Mouse (Mus musculus) liver, adult 2 months (tissue): ENCODE measurements at regions not wholly inside any gene's neighbourhood (a gene's known extent, or its start where the extent isn't known, plus 50 kb on each side); places are given as distances from the start of the nearest gene placed in this dataset.

ENCODE experiments used
- DNase-seq: peaks from one replicate; pipeline ENCODE4 v3.0.0-alpha.2; 2011; ENCODE audit warnings: low read depth, low spot score; ENCODE audit errors: extremely low read depth
- H3K27ac ChIP-seq: fragments of 200-500 bp; replicated peaks from 2 replicates; pipeline ENCODE4 v1.5.1; 2012; ENCODE audit warnings: low read depth, mild to moderate bottlenecking, control low read depth, inconsistent platforms, low read length; ENCODE audit not compliant: insufficient read depth
- H3K27me3 ChIP-seq: fragments of 200-500 bp; 2 replicates; pipeline ENCODE4 v1.6.1; 2012; ENCODE audit warnings: mild to moderate bottlenecking, moderate library complexity, low read length, inconsistent platforms; ENCODE audit not compliant: control insufficient read depth, insufficient read depth
- H3K36me3 ChIP-seq: fragments of 200-500 bp; 2 replicates; pipeline ENCODE4 v1.6.1; 2012; ENCODE audit warnings: low read length, inconsistent platforms; ENCODE audit not compliant: control insufficient read depth, insufficient read depth
- H3K4me1 ChIP-seq: fragments of 200-500 bp; 2 replicates; pipeline ENCODE4 v1.6.1; 2011; ENCODE audit warnings: low read length; ENCODE audit not compliant: control insufficient read depth, insufficient read depth
- H3K4me3 ChIP-seq: fragments of 200-500 bp; 2 replicates; pipeline ENCODE4 v1.5.1; 2011; ENCODE audit warnings: low read depth, mild to moderate bottlenecking, control low read depth, low read length, moderate library complexity; ENCODE audit not compliant: insufficient read depth
- H3K79me2 ChIP-seq: fragments of 200-500 bp; 2 replicates; pipeline ENCODE4 v1.6.1; 2012; ENCODE audit warnings: inconsistent platforms, mild to moderate bottlenecking, low read length, moderate library complexity; ENCODE audit not compliant: control insufficient read depth, insufficient read depth
- H3K9ac ChIP-seq: fragments of 200-500 bp; 2 replicates; pipeline ENCODE4 v1.6.1; 2012; ENCODE audit warnings: low read depth, mild to moderate bottlenecking, control low read depth, inconsistent platforms, low read length
- CTCF ChIP-seq: fragments of 200-500 bp; IDR thresholded peaks from 2 replicates; pipeline ENCODE4 v1.5.1; 2011; ENCODE audit warnings: low read depth, low read length, control low read depth
- POLR2A ChIP-seq: fragments of 200-500 bp; IDR thresholded peaks from 2 replicates; pipeline ENCODE4 v1.6.1; 2011; ENCODE audit warnings: low read length, control low read depth; ENCODE audit not compliant: insufficient read depth; ENCODE audit errors: extremely low read depth
- WGBS: fragments of 180-500 bp; shearing (Covaris S2); methylation state at CpG from one replicate; pipeline ENCODE4 v1.1.7; 2018; 5-methylcytosine and 5-hydroxymethylcytosine counted together

DNA sequence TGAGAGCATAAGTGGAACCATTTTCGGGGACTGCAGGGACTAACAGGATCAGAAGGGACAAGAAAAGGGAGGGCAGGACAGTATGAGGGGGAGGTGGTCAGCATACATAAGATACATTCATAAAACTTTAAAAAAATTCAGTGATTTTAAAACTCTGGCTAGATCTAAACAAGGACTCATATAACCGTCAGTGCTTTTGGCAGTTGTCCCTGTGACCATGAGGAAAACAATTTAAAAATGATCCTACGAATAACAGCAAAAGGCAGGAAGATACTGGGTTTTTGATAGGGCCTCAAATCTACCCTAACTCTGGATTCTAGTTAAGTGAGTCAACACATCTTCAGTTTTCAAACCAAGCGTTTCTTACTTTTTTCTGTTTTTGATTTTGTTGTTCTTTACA, 106.9 kb upstream of the Eif4g2 start:
- H3K36me3 ChIP-seq, result no peaks in the 10 kb centered on the region
- no peak overlapping the region for H3K4me3 ChIP-seq
- no peaks in the 10 kb centered on the region for H3K4me1 ChIP-seq
- 89% methylated on average over 4 of the region's 4 CpGs for WGBS
- TF ChIP-seq POLR2A (no peak), CTCF (no peak)
- no peak overlapping the region for H3K27ac ChIP-seq
- H3K9ac ChIP-seq, result no peak overlapping the region
- DNase-seq, result no peak
- H3K79me2 ChIP-seq, result no peaks in the 10 kb centered on the region
- no peaks in the 10 kb centered on the region for H3K27me3 ChIP-seq

DNA sequence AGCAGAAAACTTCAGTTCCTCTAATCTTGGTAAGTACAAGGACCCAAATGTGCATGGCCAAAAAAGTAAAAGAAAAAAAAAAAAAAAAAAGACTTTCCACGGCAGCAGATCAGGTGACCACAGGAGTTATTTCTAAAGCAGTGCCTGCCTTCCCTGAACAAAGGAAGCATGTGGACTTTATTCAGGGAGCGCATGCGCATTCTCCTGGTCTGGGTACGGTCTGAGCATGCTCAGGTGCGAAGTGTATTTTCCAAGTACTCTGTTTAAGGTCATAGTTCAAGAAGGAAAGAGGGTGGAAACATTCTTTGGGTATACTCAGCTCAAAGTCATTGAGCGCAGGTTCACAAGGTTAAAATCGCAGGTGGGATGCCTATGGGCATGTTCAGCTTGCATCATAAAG, 103.1 kb upstream of the Eif4g2 start:
- no peaks in the 10 kb centered on the region for H3K36me3 ChIP-seq
- no peak for DNase-seq
- no peak overlapping the region for H3K9ac ChIP-seq
- H3K4me1 ChIP-seq, result no peaks in the 10 kb centered on the region
- 82% methylated on average over 7 of the region's 7 CpGs for WGBS
- no peak for TF ChIP-seq POLR2A
- no peak for TF ChIP-seq CTCF
- H3K4me3 ChIP-seq, result no peak overlapping the region
- H3K27ac ChIP-seq, result no peak overlapping the region
- no peaks in the 10 kb centered on the region for H3K27me3 ChIP-seq
- H3K79me2 ChIP-seq, result no peaks in the 10 kb centered on the region

DNA sequence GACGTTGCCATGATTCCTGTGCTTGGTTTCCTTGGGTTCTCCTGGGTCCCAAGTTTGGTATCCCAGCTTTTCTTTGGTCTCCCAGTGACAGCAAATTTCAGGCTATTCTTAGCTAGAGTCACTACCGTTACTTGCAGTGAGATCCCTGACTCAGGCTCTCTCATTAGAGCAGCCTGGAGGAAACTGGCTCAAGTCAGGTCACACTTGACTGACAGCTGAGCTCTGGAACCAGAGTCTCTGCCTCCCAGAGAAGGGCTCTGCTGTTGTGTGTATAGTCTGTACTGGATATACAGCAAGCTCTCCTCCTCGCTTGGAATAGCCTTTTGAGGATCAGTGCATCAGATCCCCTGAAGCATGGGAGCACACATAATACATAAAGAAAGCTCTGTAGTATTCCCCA, 100.7 kb upstream of the Eif4g2 start:
- Histone ChIP-seq H3K9ac (no peak overlapping the region), H3K27ac (no peak overlapping the region), H3K36me3 (no peaks in the 10 kb centered on the region), H3K4me3 (no peak overlapping the region), H3K4me1 (no peaks in the 10 kb centered on the region), H3K27me3 (no peaks in the 10 kb centered on the region), H3K79me2 (no peaks in the 10 kb centered on the region)
- no peak for DNase-seq
- TF ChIP-seq POLR2A (no peak), CTCF (no peak)
- 74% methylated on average over 3 of the region's 3 CpGs for WGBS

- H3K4me1 ChIP-seq, result no peaks in the 10 kb centered on the region
- no peak overlapping the region for H3K27ac ChIP-seq
- no peak overlapping the region for H3K4me3 ChIP-seq
- 52% methylated on average over 3 of the region's 3 CpGs for WGBS
- H3K27me3 ChIP-seq, result no peaks in the 10 kb centered on the region
- TF ChIP-seq CTCF (peak; percentile 34; the same call in 1 of the 2 replicates), POLR2A (no peak)
- H3K79me2 ChIP-seq, result no peaks in the 10 kb centered on the region
- no peak overlapping the region for H3K9ac ChIP-seq
- H3K36me3 ChIP-seq, result no peaks in the 10 kb centered on the region
- DNase-seq, result peak; percentile 12
Measured at GRCm38 (mm10) chr7:111182319-111182718, 99.5 kb upstream of the Eif4g2 start.

- no peak for TF ChIP-seq CTCF
- TF ChIP-seq POLR2A, result no peak
- Histone ChIP-seq H3K36me3 (no peaks in the 10 kb centered on the region), H3K9ac (no peak overlapping the region), H3K4me3 (no peak overlapping the region), H3K79me2 (no peaks in the 10 kb centered on the region), H3K27me3 (no peaks in the 10 kb centered on the region), H3K27ac (no peak overlapping the region), H3K4me1 (no peaks in the 10 kb centered on the region)
- peak; percentile 7 for DNase-seq
- 48% methylated on average over 7 of the region's 7 CpGs for WGBS
Measured at GRCm38 (mm10) chr7:111179401-111180271, 96.8 kb upstream of the Eif4g2 start.

DNA sequence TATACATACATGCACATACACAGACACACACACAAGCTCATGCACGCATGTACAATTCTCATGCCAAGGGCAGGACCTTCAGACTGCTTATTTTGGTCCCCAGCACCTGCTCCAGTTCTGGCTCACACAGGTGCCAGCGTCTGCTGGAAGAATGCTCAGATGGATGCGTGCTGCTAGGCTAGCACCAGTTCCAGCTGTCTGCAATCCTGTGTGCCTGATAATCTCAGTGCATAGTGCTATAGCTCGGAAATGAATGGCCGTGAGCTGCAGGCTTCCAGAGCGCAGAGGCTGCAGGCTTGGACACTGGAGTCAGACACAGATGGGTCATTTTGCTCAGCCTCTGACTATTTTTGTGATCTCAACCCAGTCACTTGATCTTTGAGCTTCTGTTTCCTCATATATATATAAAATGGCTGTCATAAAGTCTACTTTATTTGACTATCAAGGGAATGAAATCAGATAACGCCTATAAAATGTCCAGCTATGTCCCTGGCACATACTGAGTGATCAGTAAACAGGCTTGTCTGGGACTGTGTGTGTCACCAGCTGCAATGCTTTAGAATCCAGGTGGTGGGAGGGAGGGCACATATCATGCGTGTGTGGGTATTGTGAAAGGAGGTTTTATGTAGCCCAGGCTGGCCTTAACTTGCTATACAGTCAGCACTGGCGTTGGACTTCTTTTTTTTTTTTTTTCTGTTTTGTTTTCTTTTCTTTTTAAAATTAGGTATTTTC, 91.7 kb upstream of the Eif4g2 start:
- DNase-seq, result no peak
- WGBS, result 93% methylated on average over 9 of the region's 9 CpGs
- no peak overlapping the region for H3K9ac ChIP-seq
- no peaks in the 10 kb centered on the region for H3K79me2 ChIP-seq
- no peak overlapping the region for H3K4me3 ChIP-seq
- no peak overlapping the region for H3K27ac ChIP-seq
- H3K4me1 ChIP-seq, result no peaks in the 10 kb centered on the region
- H3K27me3 ChIP-seq, result no peaks in the 10 kb centered on the region
- H3K36me3 ChIP-seq, result no peaks in the 10 kb centered on the region
- TF ChIP-seq POLR2A (no peak), CTCF (no peak)
